Mouse (Mus musculus): ENCODE results near the gene Gm33543.

- TF ChIP-seq CTCF (IDR thresholded peaks at IDR 0.05; ENCODE audit: borderline replicate concordance, insufficient read depth, low read depth, low read length), result no peak
- TF ChIP-seq POLR2A (IDR thresholded peaks at IDR 0.05; ENCODE audit: borderline replicate concordance, insufficient read depth, low read length), result no peak
Observed at GRCm38 (mm10) chr10:95879983-95880934, 37.5 kb upstream of the Gm33543 start.

All from cerebellum, adult 2 months (tissue).